Mouse (Mus musculus) monocyte, adult 5-6 weeks (primary cell): Measurements from ENCODE around the gene Gm9747. TPM values are rescaled to one million over a fixed set of nuclear protein-coding genes. Genes with fewer than 3 reads are reported as not detected.

Experiments used
- ATAC-seq: fragments of 153-309, 156-312 bp; replicated peaks from 2 replicates; pipeline ENCODE4 v1.8.0; 2017; ENCODE audit warnings: mild to moderate bottlenecking; ENCODE audit not compliant: low TSS enrichment, insufficient number of reproducible peaks, severe bottlenecking, poor library complexity, low FRiP score
- total RNA-seq: library from RNA; stranded (forward); fragments of 200-1000, 200-491, 200-594 nt; gene quantifications from 3 replicates; pipeline ENCODE4 v1.2.3, GENCODE M21; 2017

The Gm9747 gene
- total RNA-seq: not detected in 3 replicates

DNA sequence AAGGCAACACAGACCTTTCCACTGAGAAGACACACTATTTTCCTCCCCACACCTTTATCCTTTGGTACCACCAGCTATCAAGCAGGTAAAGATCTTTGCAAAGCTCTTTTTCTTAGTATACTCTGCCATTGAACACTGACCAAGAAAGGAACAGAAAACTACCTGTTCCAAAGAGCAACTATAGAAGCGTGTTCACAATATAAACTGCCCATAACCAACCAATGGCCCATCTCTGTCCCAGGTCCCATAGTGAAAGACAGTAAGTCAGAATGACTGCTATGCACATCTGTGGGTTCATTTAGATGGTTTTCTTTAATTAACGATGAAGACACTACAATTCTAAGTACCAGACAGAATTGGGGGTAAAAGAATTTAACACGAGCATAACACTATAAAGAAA is at the start of gene Gm9747:
TSS of gene Gm9747 (plus strand) at position 301 of the 400 bp plus-strand sequence.
- ATAC-seq: no peak

DNA sequence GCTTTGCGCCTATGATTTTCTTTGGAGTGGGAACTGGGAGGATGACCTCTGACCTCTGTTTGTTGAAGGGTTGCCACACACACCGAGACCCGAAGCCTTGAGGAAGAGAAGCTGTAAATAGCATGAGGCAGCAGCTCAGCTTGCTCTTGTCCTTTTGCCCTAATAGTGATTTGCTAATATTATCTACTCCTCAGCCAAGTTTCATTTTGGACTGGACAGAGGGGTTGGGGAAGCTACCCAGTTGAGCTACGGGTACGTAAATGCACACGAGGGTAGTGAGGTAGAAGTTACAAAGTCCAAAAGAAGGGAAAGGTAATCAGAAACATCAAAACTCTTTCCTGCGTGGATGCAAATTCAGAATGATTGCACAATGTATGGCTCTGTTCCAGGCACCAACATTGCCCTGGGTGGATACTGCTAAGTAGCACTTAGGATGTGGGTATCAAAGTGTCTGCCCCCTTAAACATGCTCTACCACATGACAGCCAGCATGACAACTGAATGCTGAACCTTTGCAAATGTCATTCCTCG is 48.9 kb upstream of the Gm9747 start:
- ATAC-seq: no peak

- ATAC-seq: no peak
Measured at GRCm38 (mm10) chr1:82188549-82189231, 44.2 kb upstream of the Gm9747 start.

DNA sequence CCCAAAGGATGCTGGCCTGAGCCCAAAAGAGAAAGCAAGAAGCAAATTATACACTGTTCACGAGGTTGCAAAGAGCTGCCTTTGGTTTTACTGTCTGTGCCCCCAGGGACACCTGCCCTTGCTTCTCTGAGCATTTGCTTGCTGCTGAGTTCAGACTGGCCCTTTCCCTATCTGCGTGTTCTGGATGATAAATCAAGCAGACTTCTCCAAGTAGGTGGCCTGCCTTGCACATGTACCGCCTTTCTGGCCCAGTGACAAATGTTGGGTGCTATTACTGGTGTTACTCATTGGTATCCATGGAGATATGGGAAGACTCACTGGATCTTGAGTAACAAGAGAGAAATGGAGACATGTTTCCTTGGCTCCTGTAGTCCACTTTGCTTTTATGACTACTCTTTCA is 43.4 kb upstream of the Gm9747 start:
- ATAC-seq: no peak

DNA sequence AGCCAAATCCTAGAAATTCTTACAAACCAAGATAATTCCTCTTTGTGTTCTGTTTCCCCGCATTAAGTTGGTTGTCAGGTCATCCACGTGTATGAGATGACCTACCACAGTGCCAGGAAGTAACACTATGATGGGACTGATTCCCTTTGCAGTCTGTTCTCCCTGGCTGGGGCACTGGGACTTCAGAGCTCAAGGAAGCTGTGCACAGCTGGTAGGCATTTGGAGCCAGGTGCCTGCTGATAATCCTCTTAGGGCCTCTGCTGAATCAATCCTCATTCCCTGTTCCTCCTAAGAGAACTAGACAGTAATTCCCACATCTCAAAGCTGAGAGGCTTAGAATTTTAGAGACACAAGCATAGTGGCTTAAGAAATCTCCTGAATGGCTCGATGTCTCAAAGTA is 41.3 kb upstream of the Gm9747 start:
- ATAC-seq: no peak

DNA sequence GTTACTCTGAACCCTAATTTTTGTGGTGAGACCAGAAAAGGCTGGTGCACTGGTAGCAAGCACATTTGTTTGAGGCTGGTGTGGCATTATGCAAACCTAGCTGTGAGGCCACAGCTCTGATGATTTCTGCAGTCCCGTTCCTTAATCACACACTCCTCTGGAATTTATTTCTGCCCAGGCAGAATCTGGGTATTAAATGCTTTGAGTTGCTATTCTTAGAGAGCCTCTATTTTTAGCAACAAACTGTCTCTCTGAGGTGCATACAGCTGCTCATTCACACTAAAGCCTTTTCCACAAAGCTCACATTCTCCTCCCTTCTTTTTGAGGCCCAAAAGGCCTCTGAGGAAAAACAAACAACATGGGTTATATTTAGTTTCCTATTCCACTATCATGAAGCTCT is 33.0 kb upstream of the Gm9747 start:
- no peak for ATAC-seq

GRCm38 (mm10) chr1:82200636-82201035 is 32.3 kb upstream of the Gm9747 start:
- ATAC-seq: no peak

DNA sequence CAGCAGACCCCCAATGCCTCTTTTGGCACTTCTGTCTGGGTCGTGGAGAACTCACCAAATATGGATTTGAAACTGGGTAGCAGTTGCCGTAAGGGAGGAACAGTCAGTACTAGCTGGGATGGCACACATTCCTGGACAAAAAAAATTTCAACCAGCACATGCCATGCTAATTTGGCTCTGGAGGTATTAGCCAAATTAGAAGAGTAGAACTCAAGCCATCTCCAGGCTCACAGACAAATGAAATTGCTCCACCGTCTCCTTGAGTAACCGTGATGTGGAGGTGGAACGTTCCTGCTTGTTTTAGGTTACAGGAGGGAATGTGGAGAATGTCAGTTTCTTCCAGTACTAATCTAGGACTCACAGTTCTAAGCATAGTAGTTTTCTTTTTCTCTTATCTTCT is 25.4 kb upstream of the Gm9747 start:
- no peak for ATAC-seq

DNA sequence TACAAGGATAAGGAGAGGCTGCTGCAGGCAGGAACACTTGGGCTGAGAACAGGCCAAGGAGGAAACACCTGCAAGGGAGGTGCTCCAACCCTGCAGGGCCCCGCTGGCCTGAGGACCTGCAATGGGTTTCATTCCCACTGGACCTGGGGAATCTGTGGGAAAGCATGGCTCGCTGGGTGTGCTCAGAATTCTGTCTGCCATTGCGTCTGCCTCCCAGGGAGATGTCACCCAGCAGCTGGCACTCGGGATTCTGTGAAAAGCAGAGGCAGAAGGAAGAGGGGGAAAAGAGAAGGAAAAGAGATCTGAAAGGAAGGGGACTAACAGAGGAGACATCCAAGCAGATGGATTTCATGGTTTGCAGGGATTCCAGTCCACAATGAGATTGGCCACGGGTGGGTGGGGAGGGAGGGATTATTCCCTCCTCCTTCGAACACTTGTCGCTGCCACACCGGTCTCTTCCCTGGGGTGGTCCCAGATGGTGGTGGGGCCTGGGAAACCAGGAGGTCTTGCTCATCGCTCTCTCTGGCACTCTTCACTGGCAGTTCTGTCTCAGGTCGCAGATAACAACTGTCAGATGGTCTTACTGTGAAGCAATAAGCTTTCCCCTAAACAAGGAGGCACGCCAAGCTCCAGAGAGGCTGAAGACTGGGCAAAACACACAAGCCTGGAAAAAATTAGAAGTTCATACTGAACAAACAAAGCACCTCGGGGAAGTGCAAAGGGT is 12.1 kb upstream of the Gm9747 start:
- ATAC-seq: no peak

DNA sequence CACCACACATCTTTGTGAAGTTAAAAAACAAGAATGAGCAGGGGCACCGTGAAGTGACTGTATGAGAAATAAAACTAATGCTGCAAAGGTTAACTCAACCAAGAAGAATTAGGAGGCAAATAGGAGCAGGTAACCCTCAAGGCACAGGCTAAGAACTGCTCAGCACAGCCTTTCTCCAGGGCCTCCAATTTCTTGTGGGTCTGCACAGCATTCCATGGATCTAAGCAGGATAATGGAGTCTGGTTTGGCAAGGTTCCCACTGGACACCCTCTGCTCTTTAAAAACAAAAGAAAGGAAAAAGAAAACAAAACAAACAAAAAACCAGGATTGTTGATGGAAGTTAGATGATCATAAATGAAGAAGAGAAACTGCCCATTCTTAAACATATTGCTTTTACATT is 11.4 kb upstream of the Gm9747 start:
- ATAC-seq: no peak

- no peak for ATAC-seq
Measured at GRCm38 (mm10) chr1:82223042-82223795, 9.7 kb upstream of the Gm9747 start.

- no peak for ATAC-seq
Measured at GRCm38 (mm10) chr1:82228841-82229240, 4.1 kb upstream of the Gm9747 start.

GRCm38 (mm10) chr1:82234616-82235015 is 1.7 kb downstream of the Gm9747 start:
- no peak for ATAC-seq

- no peak for ATAC-seq
Measured at GRCm38 (mm10) chr1:82235455-82236104, 2.7 kb downstream of the Gm9747 start.

DNA sequence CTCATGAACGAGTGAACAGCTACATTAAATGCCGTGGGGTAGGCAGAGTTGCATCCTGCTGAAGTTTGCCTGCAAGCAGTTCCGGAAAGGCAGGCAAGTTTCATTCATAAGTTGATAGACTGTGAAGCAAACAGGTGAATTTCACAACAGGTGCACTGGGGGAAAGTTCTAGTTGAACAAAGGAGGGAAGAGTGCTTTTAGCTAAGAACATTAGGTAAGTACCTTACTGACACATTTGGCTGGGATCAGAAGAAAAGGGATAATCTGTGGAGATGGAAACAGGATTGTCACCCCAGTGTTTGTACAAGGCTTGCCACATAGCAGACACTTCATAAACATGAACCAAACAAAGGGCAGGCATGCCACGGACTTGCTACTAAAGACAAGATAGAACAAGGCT is 5.3 kb downstream of the Gm9747 start:
- ATAC-seq: no peak

GRCm38 (mm10) chr1:82239409-82240201 is 6.7 kb downstream of the Gm9747 start:
- no peak for ATAC-seq

DNA sequence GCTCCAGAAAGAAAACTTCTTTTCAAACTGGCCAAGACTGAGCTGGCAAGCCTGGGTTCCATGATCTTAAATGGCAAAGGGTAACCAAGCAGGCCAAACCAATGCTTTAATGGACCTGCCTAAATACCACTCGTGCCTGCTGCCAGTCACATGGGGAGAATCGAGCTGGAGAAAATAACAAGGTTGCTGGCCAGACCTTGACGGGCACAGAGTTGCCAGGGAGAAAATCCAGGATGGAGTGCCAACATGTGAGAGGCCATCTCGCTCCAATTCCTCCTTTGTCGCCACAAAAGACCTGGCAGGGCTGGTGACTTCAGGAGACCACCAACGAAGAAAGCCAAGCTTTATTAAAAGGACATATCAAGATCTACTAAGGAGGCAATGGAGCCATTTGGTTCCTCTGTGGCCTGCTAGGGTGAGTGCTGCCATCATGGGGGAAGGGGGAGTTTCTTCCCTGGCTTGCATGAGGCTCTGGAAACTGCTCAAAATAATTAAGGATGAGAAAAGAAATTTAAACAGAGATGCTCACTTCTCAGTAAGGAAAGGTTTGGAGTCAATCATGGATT is 10.4 kb downstream of the Gm9747 start:
- no peak for ATAC-seq

DNA sequence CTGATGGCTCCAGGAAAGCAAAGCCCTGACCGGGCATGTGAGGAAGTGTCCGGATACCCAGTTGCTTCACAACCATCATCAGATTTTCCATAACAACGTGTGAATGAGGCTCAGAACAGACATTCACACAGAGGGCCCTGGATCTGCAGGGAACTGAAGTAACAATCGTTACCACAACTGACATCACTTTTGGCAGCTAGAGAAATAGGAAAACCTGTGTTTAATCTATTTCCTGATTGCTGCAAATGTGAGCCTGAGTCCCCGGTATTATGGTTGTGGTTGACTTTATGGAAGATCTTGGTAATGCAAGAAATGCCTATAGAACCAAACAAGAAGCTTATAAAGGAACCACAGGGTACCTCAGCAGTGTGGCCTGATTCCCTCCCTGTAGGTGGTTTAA is 12.1 kb downstream of the Gm9747 start:
- ATAC-seq: no peak
